Mouse (Mus musculus): Measurements from ENCODE around the gene Dab2ip. TPM values are rescaled to one million over a fixed set of nuclear protein-coding genes. Genes with fewer than 3 reads are reported as not detected.

Dab2ip gene
- polyA plus RNA-seq, 1 experiment from 2014 or later = 42.4 TPM

Other genes with a start within 250 kb of the Dab2ip start
- 10.8 and 18.8 TPM in 2 replicates for gene Stom, start 221.3 kb upstream of the Dab2ip start, polyA plus RNA-seq (2014; fragmentation: Nextera tagmentation; extraction: Ambion mirVana)
- gene 4930568D16Rik, start 190.5 kb upstream of the Dab2ip start, polyA plus RNA-seq (2014; fragmentation: Nextera tagmentation; extraction: Ambion mirVana) = not detected in 2 replicates
- not detected in 2 replicates for gene 4930402F06Rik, start 161.1 kb upstream of the Dab2ip start, polyA plus RNA-seq (2014; fragmentation: Nextera tagmentation; extraction: Ambion mirVana)
- gene Ggta1, start 95.0 kb upstream of the Dab2ip start, polyA plus RNA-seq (2014; fragmentation: Nextera tagmentation; extraction: Ambion mirVana) = 10.3 and 21.5 TPM in 2 replicates

All from kidney, embryonic 14.5 days (tissue).